Mouse (Mus musculus): ENCODE results near the gene Rpl29. TPM values are rescaled to one million over a fixed set of nuclear protein-coding genes. Genes with fewer than 3 reads are reported as not detected.

Rpl29 gene
- polyA plus RNA-seq, 1 experiment, result 3.8 TPM

- H3K36me3 ChIP-seq (ENCODE audit: control insufficient read depth), result no peaks in the 10 kb centered on the region
- no peak overlapping the region for H3K4me3 ChIP-seq (replicated peaks)
- no peaks in the 10 kb centered on the region for H3K27me3 ChIP-seq (ENCODE audit: control insufficient read depth)
- no peaks in the 10 kb centered on the region for H3K9me3 ChIP-seq (ENCODE audit: control insufficient read depth, low read length)
- TF ChIP-seq TAL1 (IDR thresholded peaks at IDR 0.05; ENCODE audit: low read length) (no peak), GATA1 (IDR thresholded peaks at IDR 0.05; ENCODE audit: low read length) (no peak)
- H3K4me1 ChIP-seq (ENCODE audit: control insufficient read depth), result peaks cover 43% of the 10 kb centered on the region
These were observed 44.5 kb downstream of the Rpl29 start for GRCm38 (mm10) chr9:106473753-106474105.

DNA sequence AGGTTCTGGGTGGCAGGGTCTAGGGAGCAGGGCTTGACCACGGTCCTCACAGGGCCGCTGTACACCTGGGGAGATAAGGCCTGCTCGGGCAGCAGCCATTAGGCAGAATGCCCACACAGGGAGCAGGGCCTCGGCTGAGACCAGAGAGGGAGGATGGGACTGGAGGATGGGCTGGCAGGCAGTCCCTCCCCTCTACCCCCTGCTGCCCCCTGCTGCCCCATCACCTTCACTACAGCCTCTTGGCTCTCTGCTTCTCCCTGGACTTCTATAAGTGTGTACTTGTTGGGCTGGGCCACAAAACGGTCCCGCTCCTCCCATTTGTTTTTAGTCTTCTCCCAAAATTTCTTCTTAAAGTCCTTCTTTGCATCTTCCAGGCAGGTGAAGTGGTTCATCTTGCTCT is 45.2 kb downstream of the Rpl29 start:
- no peaks in the 10 kb centered on the region for H3K27me3 ChIP-seq (ENCODE audit: control insufficient read depth)
- no peak overlapping the region for H3K4me3 ChIP-seq (replicated peaks)
- H3K9me3 ChIP-seq (ENCODE audit: control insufficient read depth, low read length), result no peaks in the 10 kb centered on the region
- TF ChIP-seq TAL1 (IDR thresholded peaks at IDR 0.05; ENCODE audit: low read length) (no peak), GATA1 (IDR thresholded peaks at IDR 0.05; ENCODE audit: low read length) (no peak)
- H3K4me1 ChIP-seq (ENCODE audit: control insufficient read depth), result peaks cover 46% of the 10 kb centered on the region
- H3K36me3 ChIP-seq (ENCODE audit: control insufficient read depth), result peaks cover 2% of the 10 kb centered on the region

GRCm38 (mm10) chr9:106475046-106475445 is 45.8 kb downstream of the Rpl29 start:
- TF ChIP-seq TAL1 (IDR thresholded peaks at IDR 0.05; ENCODE audit: low read length) (no peak), GATA1 (IDR thresholded peaks at IDR 0.05; ENCODE audit: low read length) (no peak)
- Histone ChIP-seq H3K36me3 (ENCODE audit: control insufficient read depth) (peaks cover 7% of the 10 kb centered on the region), H3K4me3 (replicated peaks) (no peak overlapping the region), H3K4me1 (ENCODE audit: control insufficient read depth) (peaks cover 46% of the 10 kb centered on the region), H3K27me3 (ENCODE audit: control insufficient read depth) (no peaks in the 10 kb centered on the region), H3K9me3 (ENCODE audit: control insufficient read depth, low read length) (no peaks in the 10 kb centered on the region)

GRCm38 (mm10) chr9:106475663-106476001 is 46.4 kb downstream of the Rpl29 start, which contains the start of gene Rrp9:
Gene Rrp9 (plus strand): TSS chr9:106475963.
- TF ChIP-seq TAL1 (IDR thresholded peaks at IDR 0.05; ENCODE audit: low read length) (no peak), GATA1 (IDR thresholded peaks at IDR 0.05; ENCODE audit: low read length) (no peak)
- no peaks in the 10 kb centered on the region for H3K27me3 ChIP-seq (ENCODE audit: control insufficient read depth)
- peak within 1 kb of the TSS; percentile 69 for H3K4me3 ChIP-seq (replicated peaks)
- peaks cover 46% of the 10 kb centered on the region for H3K4me1 ChIP-seq (ENCODE audit: control insufficient read depth)
- H3K36me3 ChIP-seq (ENCODE audit: control insufficient read depth), result peaks cover 13% of the 10 kb centered on the region
- no peaks in the 10 kb centered on the region for H3K9me3 ChIP-seq (ENCODE audit: control insufficient read depth, low read length)

DNA sequence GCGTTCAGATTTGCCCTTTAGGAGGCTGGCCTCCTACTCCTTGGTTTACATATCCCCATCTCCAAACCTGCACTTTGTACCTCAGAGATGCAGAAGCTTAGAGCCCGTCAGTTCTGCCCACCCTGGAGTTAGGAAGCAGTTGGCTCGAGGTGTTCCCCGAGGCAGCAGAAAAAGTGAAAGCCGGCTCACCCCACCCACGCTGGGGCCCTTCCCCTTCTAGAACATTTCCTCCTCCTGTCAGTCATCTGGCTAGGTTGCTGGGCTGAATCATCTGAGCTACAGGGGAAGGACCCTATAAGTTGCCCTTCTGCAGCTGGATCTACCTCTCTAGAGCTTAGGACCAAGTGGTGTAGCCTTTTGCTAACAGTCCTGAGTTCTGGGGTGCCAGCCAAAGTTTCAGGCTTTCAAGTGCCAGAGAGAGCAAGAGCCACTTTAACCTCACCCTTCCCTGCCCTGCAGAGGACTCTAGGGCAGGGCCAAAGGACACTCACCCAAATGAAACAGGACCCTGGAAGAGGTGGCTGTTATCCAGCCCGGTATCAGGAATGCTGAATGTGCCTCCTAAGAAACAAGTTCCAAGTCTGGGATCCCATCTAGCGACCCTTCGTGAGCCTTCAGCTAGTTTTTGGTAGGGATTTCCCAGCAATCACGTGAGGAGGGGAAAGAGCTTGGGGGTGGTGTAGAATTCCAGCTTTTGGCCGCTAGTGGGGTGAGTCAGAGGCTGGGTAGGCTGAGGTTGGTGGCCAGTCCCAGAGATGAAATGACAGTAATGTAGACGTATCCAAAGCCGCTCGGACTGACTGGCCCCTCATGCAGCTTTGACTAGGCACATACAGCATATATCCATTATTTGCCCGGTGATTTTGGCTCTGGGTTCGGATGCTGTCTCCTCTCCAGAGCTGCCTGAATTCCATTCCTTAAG is 47.0 kb downstream of the Rpl29 start:
- peaks cover 46% of the 10 kb centered on the region for H3K4me1 ChIP-seq (ENCODE audit: control insufficient read depth)
- TF ChIP-seq GATA1 (IDR thresholded peaks at IDR 0.05; ENCODE audit: low read length), result no peak
- no peak for TF ChIP-seq TAL1 (IDR thresholded peaks at IDR 0.05; ENCODE audit: low read length)
- H3K4me3 ChIP-seq (replicated peaks), result peak overlapping the region; percentile 69
- no peaks in the 10 kb centered on the region for H3K9me3 ChIP-seq (ENCODE audit: control insufficient read depth, low read length)
- no peaks in the 10 kb centered on the region for H3K27me3 ChIP-seq (ENCODE audit: control insufficient read depth)
- peaks cover 20% of the 10 kb centered on the region for H3K36me3 ChIP-seq (ENCODE audit: control insufficient read depth)

DNA sequence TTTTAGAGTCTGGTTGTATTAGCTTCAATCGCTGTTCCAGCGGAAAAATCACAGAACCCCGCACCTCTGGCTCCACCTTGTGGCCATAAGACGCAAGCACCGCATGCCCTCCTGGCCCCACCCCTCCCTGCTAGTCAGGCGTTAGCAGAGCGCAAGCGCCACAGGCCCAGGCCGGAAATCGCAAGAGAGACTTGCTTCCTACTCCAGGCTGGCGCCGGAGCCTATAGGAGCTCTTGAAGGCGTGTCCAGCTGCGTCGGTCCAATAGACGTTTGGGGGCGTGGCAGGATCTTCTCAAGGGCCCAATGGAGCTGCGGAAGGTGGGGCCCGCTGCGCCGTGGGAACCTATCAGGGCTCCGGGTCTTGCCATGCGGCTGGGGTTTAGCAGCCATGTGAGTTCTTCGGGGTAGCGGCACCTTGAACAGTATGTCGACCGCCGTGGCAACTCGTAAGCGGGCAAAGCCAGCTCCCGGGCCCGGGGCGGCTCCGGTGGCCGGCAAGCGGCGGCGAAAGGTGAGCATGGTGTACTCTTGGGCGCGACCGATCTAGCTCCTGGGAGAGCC is 47.8 kb downstream of the Rpl29 start, which contains the start of gene Parp3:
Gene Parp3, minus strand, starts transcription at position 26 of the 561 bp plus-strand sequence.
- Histone ChIP-seq H3K9me3 (ENCODE audit: control insufficient read depth, low read length) (no peaks in the 10 kb centered on the region), H3K4me1 (ENCODE audit: control insufficient read depth) (peaks cover 46% of the 10 kb centered on the region), H3K36me3 (ENCODE audit: control insufficient read depth) (peaks cover 25% of the 10 kb centered on the region), H3K4me3 (replicated peaks) (peak within 1 kb of the TSS; percentile 69), H3K27me3 (ENCODE audit: control insufficient read depth) (no peaks in the 10 kb centered on the region)
- TF ChIP-seq GATA1 (IDR thresholded peaks at IDR 0.05; ENCODE audit: low read length) (no peak), TAL1 (IDR thresholded peaks at IDR 0.05; ENCODE audit: low read length) (no peak)

- Histone ChIP-seq H3K4me1 (ENCODE audit: control insufficient read depth) (peaks cover 46% of the 10 kb centered on the region), H3K27me3 (ENCODE audit: control insufficient read depth) (no peaks in the 10 kb centered on the region), H3K4me3 (replicated peaks) (peak overlapping the region; percentile 69), H3K9me3 (ENCODE audit: control insufficient read depth, low read length) (no peaks in the 10 kb centered on the region), H3K36me3 (ENCODE audit: control insufficient read depth) (peaks cover 27% of the 10 kb centered on the region)
- no peak for TF ChIP-seq GATA1 (IDR thresholded peaks at IDR 0.05; ENCODE audit: low read length)
- no peak for TF ChIP-seq TAL1 (IDR thresholded peaks at IDR 0.05; ENCODE audit: low read length)
These were observed 48.4 kb downstream of the Rpl29 start for GRCm38 (mm10) chr9:106477649-106478048.

- Histone ChIP-seq H3K4me3 (replicated peaks) (peak overlapping the region; percentile 69), H3K36me3 (ENCODE audit: control insufficient read depth) (peaks cover 32% of the 10 kb centered on the region), H3K27me3 (ENCODE audit: control insufficient read depth) (no peaks in the 10 kb centered on the region), H3K4me1 (ENCODE audit: control insufficient read depth) (peaks cover 46% of the 10 kb centered on the region), H3K9me3 (ENCODE audit: control insufficient read depth, low read length) (no peaks in the 10 kb centered on the region)
- no peak for TF ChIP-seq TAL1 (IDR thresholded peaks at IDR 0.05; ENCODE audit: low read length)
- no peak for TF ChIP-seq GATA1 (IDR thresholded peaks at IDR 0.05; ENCODE audit: low read length)
These were observed 48.8 kb downstream of the Rpl29 start for GRCm38 (mm10) chr9:106478101-106478500.

DNA sequence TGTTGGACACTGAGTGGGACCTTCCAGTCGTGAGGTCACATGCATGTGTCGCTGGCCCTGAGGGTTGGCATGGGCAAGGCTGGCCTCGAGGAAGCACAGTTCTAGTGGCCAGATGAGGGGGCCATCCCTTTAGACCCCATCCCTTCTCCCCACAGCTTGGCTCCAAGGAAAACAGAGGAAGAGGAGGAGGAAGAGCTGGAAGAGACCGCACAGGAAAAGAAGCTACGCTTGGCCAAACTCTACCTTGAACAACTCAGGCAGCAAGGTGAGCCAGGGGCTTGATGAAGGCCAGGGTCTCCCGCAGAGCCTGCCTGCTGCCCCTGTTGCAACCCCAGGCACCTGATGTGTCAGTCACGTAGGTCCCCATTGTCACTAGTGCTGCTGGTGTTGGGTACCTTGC is 51.3 kb downstream of the Rpl29 start:
- TF ChIP-seq GATA1 (IDR thresholded peaks at IDR 0.05; ENCODE audit: low read length), result no peak
- TF ChIP-seq TAL1 (IDR thresholded peaks at IDR 0.05; ENCODE audit: low read length), result no peak
- Histone ChIP-seq H3K27me3 (ENCODE audit: control insufficient read depth) (no peaks in the 10 kb centered on the region), H3K9me3 (ENCODE audit: control insufficient read depth, low read length) (no peaks in the 10 kb centered on the region), H3K4me1 (ENCODE audit: control insufficient read depth) (peaks cover 31% of the 10 kb centered on the region), H3K4me3 (replicated peaks) (no peak overlapping the region), H3K36me3 (ENCODE audit: control insufficient read depth) (peaks cover 56% of the 10 kb centered on the region)
